Mouse (Mus musculus) c-Kit-positive CD71-positive TER-119-positive erythroid progenitor cells, embryonic 14.5 days (primary cell): ENCODE data around the gene Fam131b.

Experiments
- DNase-seq: peaks from one replicate; pipeline ENCODE4 v3.0.0-alpha.2; 2013; ENCODE audit warnings: low spot score

Fam131b gene

DNA sequence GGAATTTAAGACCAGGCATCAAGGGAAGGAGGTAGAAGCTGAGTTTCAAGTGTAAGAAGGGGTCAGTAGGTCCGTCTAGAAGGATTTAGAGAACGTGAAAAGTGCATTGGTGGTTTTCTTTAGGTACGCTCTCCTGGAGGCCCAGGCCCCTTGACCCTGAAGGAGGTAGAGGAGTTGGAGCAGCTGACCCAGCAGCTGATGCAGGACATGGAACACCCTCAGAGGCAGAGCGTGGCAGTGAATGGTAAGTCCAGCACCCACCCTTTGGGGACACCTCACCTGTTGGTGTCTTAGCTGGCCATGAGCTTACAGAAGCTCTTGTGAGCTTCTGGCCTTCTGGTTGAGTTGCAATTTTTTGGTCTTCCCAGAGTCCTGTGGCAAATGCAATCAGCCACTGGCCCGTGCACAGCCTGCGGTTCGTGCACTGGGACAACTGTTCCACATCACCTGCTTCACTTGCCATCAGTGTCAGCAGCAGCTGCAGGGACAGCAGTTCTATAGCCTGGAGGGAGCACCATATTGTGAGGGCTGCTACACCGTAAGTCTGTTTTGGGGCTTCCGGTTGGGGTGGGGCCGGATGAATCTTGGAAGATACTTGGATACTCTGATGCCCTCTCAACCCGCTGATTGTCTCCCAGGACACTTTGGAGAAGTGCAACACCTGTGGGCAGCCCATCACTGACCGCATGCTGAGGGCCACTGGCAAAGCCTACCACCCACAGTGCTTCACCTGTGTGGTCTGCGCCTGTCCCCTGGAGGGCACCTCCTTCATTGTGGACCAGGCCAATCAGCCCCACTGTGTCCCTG is 31.6 kb upstream of the Fam131b start:
- no peak for DNase-seq

DNA sequence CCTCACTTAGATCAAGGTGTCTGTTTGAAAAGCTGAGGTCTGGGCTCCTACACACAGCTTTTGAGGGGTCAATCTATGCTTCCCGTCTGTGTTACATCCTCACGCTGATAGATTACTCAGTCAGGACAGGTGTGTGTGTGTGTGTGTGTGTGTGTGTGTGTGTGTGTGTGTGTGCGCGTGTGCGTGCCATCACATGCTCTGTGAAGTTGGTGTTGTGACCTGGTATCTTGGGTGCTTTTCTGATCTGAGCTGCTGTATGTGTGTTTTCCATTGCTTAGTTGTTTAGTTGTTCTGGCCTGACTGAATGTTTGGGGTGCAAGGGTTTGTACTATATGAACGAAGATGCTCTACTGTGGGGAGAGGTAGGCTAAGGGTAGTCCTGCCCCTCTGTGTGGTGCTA is 30.9 kb upstream of the Fam131b start:
- DNase-seq = no peak

DNA sequence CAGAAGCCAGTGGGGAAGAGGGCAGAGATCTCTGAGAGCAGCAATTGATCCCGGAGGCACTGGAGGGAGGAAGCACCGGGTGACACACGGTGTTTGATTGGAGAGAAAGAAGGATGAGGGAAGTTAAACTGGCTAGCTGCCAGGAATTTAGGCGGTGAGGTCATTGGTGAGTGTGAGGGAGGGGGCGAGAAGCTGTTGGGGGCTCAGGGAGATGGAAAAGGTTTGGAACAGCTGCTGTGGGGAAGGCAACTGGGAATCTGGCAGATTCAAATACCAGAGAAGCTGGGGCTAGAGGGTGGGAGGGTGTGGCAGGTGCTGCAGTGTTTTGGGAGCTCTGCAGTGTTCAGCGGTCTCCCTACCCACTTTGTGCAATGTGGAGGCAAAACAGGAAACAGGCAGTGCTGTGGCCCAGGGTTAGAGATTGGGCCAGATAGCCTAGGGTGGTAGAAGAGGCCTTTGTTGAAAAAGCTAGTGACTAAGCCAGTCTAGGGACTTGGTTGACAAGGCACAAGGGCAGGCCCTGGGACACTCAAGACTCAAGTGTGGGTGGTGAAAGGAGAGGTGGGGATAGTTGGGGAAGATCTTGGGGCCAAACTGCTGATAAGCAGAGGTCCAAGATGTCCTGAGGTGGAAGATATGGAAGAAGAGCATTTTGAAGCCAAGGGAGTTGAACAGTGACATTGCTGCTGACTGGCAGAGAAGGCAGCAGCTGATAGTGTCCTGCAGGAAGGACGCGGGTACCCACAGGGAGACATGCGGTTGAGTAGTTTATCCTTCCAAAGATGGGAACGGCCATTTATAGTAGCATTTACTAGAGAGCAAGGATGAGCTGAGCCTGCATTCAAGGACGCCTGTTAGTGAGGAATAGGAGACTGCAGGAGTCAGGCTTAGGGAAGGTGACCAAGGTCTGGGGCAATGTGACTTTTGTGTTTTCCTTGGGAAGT is 29.9 kb upstream of the Fam131b start:
- DNase-seq = no peak

DNA sequence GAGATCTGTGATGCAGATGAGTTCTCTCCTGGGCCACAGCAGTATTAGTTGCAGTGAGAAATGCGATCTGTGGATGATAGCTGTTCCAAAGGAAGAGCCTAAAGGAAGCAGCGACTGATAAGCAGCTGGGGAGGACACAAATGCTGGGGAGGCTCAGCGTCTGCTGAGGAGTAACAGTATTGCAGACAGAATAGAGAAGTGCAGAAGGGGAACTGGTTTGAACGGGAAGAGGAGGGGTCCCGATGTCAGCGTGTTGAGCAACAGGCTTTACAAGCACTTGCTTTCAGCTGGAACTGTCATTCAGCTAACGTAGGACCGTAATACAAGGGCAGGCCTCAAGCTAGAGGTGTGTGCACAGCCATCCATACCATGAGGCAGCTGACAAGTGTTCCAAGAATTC is 28.7 kb upstream of the Fam131b start:
- DNase-seq = no peak

DNA sequence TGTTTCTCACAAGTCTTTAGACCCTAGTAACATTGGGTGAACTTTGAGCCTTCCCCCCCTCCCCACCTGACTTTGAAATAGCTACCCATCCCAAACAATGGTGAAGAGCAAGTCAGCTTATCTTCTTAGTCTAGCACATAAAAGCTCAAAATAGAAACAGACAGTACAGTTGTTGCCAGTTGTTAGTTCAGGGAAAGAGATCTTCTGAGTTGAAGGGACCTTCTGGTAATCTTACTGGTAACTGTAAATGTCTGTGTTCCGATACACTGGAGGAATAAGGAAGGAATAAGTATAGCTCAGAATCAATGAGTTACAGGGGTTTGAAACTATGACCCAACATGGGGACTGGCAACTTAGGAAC is 28.0 kb upstream of the Fam131b start:
- DNase-seq = no peak

DNA sequence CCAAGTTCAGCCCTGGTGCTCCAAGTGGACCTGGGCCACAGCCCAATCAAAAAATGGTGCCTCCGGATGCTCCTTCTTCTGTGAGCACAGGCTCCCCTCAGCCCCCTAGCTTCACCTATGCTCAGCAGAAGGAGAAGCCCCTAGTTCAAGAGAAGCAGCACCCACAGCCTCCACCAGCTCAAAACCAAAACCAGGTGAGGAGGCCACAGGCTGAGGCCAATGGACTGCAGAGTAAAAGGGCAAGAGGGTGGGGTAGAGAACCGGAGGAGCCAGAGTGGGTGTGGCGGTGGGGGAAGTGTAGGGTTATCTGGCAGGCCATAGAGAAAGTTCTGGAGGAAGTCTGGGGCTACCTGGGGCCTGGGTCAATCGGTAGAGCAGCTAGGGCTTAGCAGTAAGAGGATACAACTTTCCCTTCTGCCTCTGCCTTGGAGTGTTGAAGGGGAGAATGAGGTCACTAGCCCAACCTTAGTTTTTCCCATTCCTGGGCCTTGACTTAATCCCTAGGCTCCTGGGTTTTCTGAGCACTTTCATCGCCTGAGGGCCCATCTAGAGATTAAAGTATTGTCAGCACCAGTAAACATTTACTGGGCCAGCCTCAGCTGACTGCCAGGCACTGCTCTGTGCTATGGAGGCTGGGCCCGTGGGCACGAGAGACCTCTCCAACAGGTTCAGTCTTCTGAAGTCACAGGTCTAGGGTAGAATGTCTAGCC is 27.5 kb upstream of the Fam131b start:
- DNase-seq = no peak

DNA sequence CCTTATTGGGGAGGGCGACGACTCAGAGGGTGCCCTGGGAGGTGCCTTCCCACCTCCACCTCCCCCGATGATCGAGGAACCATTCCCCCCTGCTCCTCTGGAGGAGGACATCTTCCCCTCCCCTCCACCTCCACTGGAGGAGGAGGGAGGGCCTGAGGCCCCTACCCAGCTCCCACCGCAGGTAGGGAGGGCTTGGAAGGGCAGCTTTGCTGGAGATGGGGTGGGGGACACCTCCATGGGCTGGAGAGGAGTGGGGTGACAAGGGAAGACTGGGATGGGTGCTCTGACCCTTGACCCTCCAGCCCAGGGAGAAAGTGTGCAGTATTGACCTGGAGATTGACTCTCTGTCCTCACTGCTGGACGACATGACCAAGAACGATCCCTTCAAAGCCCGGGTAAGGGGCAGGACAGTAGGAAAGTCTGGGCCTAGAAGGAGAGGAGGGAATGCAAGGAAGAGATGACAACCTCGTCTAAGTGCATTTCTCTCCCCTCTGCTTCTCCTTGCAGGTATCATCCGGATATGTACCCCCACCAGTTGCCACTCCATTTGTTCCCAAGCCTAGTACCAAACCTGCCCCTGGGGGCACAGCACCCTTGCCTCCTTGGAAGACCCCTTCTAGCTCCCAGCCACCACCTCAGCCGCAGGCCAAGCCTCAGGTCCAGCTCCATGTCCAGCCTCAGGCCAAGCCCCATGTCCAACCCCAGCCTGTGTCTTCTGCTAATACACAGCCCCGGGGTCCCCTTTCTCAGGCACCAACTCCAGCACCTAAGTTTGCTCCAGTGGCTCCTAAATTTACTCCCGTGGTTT is 26.7 kb upstream of the Fam131b start:
- no peak for DNase-seq

DNA sequence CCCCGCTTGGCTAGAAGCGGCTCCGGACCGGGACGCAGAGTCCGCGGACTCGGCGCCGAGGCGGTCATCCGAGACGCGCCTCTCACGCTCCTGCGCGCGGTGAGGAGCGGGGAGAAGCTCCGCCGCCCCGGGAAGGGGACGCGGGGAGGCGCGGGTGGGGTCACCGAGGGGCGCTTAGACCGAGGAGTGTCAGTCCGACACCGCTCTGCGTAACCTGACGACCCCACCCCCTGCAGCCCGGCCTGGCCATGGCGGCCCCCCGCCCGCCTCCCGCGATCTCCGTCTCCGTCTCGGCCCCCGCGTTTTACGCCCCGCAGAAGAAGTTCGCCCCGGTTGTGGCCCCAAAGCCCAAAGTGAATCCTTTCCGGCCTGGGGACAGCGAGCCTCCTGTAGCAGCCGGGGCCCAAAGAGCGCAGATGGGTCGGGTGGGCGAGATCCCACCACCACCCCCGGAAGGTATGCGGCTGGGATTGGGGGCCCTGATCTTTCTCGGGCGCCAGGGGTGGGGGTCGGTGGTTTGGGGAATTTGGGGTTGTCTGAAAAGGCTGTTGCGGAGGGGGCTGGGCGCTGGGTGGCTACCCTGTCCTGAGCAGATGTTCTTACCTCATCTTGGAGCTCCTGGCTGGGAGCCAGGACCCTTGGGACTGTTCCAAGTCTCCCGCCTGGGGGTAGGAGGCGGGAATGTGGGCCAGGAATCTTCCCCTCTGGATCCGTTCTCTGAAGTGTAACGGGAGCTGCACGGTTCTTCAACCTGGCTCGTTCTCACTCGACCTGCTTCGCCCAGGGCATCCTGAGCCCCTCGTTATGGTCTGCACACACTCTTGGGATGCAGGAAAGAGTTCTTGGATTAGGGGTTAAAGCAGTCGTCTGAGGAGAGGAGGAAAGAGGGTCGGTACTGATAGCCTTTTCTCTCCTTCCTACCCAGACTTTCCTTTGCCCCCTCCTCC is 25.9 kb upstream of the Fam131b start:
- no peak for DNase-seq

DNA sequence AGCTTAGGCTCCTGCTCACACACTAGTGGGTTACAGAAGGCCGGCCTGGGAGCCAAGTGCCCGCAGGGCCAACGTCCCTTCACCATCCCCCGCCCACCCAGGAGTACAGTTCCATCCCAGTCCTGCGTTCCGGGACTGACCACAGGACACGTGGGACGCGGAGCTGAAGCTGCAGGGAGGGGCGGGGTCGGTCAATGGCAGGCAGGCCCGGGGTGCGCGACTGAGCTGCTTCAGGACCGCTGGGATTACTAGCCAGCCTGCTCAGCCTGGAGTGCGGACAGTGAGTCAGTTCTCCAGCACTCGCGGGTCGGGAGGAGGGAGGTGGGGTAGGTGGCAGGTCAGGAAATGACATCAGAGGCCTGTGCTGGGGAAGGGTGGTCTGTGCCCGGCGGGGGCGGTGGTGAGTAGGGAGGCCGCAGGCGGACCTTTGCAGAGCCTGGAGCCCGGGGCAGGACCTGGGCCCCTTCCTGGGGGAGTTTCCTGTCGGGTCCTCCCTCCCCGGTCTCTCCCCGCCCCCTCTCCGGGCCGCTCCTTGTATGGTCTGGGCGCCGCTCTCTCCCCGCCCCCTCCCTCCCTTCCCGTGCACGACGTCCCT is 25.1 kb upstream of the Fam131b start, which contains the start of gene Zyx:
Gene Zyx, plus strand, starts transcription at position 205 of the 595 bp plus-strand sequence.
- peak; percentile 44 for DNase-seq

DNA sequence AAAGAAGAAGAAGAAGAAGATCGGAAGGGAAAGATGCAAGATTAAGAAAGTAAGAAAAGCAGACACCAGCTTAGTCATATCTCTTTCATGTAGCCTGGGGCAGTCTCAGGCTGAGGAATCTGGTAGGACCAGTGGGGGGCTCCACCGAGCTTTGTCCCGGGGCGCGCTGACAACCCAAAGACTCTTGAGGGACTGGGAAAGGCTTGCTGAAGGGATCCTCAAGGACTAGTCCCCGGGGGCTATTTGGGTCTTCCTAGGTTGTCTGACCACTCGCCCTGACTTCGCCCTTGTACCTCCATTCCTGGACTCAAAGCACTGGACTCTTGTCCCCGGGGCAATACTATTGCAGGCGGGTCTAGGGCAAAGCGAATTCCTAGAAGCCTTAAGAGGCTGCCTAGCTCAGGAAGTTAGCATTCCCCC is 24.6 kb upstream of the Fam131b start:
- DNase-seq = peak; percentile 48

DNA sequence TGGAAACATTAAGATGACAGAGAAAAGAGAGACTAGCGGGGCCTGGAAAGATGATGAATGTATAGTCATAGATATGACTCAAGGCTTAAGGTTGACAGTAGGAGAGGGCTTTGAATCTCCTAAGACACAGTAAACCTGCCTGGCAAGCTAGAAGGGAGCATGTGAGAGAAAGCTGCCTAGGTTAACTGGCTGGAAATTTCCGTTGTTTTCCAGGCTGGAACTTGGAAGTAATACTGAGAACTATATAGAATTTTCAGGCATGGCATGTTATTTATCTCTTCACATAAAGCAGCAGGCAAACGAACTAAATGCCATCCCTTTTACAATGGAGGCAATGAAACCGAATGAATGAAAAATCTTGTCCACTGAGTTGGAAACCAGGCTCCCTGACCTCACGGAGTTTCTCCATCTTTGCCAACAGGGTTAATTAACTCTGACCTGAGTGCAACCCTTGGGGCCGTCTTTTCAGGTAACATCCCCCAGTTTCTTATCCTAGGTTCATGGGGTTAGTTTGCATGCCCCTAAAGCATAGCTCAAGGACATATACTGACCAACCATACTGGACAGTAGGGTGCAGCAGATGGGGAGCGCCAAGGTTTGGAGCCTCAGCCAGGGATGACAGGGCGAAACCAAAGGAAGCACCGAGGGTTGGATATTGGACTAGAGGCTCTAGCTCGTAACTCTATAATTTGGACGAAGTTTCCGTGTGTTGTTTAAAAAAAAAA is 24.0 kb upstream of the Fam131b start:
- no peak for DNase-seq

DNA sequence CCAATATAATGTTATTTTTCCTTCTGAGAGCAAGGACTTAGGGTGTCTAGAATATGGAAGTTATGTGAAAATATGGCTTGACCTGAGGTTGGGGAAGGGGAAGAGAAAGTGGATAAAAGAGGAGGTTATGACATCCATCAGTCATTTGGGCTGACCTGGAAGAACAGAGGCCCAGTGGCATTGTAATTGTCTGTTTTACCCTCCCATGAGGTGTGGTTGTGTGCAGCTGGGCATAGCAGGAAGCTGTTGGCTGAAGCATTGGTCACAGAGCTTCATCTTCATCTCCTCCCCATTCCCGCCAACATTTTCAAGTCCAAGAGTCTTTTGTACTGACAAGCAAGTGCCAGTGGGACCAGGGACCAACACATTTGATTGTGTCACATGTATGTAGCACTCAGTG is 19.8 kb upstream of the Fam131b start:
- DNase-seq = no peak

DNA sequence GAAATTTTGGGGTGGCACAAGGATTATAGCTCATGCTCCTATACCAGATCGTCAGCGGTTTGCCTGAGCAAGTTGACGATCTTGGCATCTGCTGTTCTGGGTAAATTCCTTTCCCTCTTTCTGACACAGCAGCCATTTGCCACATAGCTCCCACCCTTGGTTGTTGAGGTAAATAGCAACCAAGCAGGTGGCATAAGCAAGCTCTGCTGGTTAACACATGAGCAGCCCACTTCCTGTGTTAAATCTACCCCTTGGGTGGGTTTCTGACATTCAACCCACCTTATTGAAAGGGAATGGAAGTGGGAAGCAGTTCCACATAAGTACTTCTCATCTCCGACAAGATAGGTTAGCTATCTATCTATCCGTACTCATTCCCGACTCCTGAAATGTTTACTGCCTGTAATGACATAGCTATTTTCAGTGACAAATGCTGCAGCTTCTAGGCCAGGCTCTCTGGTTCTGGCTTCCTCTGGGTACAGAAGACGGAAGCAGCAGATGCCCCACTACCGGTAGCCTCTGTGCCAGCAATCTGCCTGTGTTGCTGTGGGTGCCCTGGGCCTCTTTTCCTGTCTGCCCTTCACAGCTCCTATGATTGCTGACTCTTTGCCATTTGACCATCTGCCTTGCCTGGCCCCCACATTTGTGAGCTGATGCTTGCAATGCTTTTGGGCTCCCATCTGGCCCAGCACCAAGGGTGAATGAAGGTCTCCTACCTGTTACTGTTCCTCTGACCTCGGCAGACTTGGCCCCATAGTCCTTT is 19.1 kb upstream of the Fam131b start:
- DNase-seq = no peak

DNA sequence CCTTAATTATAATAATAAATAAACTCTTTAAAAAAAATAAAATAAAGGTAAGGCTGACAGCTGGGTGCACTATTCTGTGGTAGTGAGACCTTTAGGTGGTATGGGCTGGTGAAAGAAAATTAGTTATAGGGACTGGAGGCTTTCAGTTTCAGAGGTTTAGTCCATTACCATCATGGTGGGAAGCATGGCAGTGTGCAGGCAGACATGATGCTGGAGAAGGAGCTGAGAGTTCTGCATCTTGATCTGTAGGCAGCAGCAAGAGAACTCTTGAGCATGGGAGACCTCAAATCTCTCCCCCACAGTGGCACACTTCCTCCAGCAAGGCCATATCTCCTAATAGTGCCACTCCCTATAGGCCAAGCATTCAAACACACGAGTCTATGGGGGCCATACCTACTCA is 17.7 kb upstream of the Fam131b start:
- no peak for DNase-seq

DNA sequence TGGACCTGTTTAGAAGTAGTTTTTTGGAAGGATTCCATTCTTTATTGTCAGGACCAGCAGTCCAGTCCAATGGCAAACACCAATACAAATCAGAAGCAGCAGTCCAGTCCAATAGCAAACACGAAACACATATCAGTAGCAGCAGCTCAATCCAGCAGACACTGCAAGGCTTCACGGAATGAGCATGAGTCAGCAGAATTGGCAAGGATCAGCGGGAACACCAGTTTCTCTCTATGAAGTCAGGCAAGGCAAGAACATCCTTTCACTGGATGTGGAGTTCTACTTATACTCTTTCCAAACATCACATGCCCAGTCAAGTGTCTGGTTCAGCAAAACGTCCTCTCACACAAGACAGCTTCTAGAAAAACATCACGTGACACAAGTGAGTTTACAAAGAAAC is 15.5 kb upstream of the Fam131b start:
- no peak for DNase-seq

DNA sequence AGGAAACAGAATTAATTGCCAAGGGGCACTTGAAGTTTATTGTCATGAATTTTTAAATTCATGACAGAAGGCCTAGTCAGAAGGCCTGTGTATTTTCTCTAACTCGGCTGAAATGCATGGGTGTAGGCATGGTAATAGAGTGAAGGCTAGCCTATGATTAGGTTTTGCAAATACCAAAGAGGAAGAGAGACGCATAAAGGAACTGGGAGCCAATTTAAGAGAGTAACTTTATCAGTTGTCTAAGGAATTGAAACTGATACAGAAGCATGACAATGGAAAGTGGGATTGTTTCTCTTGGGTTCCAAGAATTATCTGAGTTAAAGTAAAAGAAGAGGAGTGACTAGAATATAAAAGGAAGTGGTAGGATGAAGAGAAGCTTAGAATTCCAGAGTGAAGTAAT is 14.7 kb upstream of the Fam131b start:
- DNase-seq = no peak

DNA sequence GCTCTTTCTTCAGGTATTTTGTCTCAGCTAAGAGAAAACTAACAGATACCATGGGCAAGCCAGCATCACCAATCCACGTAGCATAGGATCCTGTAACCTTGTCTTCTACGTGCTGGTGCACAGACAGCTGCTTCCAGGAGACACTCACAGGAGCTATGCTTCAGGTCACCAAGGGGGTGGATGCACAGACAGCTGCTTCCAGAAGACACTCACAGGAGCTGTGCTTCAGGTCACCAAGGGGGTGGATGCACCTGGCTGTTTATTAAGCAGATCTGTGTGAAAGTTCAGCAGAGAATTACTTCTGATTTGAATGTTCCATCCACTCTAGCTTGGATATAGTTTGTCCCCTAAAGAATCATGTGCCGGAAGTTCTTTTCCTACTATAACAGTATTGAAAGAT is 6.5 kb upstream of the Fam131b start:
- no peak for DNase-seq

DNA sequence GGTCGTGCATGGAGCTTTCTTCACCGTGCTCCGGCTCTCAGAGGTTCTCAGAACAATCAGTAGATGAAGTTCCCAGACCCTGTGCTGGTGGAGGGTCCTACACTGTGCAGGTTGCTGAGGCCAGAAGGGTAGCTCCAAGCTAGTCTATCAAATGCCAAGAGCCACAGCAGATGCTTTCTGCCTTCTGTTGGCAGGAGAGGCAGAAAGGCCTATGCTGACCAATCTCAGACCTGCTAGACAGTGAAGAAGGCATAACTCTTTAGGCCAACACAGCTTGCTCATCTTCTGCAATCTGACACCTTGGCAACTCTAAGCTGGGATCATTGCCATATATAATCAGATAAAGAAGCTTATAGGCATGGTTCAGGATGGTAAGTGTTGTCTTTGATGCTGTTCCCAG is 5.8 kb upstream of the Fam131b start:
- no peak for DNase-seq

DNA sequence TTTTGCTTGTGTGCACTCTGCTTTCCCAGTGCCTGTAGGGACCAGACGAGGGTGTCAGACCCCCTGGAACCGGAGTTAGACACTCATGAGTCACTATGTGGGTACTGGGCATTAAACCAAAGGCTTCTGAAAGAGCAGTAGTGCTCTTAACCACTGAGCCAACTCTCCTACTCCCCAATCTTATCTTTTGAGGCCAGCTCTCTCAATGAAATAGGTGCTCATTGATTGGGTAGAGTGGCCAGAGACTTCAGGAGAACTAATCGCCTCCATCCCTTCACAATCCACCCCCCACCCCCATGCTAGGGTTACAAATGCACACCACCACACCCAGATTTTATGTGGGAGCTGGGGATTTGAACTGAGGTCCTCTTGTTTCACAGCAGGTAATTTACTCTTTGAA is 4.3 kb upstream of the Fam131b start:
- no peak for DNase-seq
